Comparison of ENCODE assay signal across 8 mouse cellular contexts in genomic region chr6:52259811-52260261, GRCm38 (mm10). TPM values are rescaled to one million over a fixed set of nuclear protein-coding genes. Genes with fewer than 3 reads are reported as not detected.
DNase-seq lines count a peak whose midpoint lies in the region; ATAC-seq lines count a peak whose summit lies in the region.

No protein-coding gene starts in this region.

- peak overlapping the region; percentile 53 for H3K4me3 ChIP-seq in liver, embryonic 11.5 days (ENCODE audit: low read depth, low read length)
- H3K4me3 ChIP-seq in embryonic facial prominence, embryonic 10.5 days: no peak overlapping the region
- peak overlapping the region; percentile 29 for H3K4me3 ChIP-seq in neural tube, embryonic 12.5 days

- 1% methylated on average over 39 of the region's 39 CpGs for WGBS in liver, embryonic 11.5 days
- WGBS in embryonic facial prominence, embryonic 10.5 days: 1% methylated on average over 39 of the region's 39 CpGs
- WGBS in neural tube, embryonic 12.5 days: under 1% methylated on average over 39 of the region's 39 CpGs

- H3K36me3 ChIP-seq in liver, embryonic 11.5 days (ENCODE audit: control insufficient read depth, insufficient read depth, low read length): no peaks in the 10 kb centered on the region
- no peaks in the 10 kb centered on the region for H3K36me3 ChIP-seq in embryonic facial prominence, embryonic 10.5 days (replicated peaks)
- no peaks in the 10 kb centered on the region for H3K36me3 ChIP-seq in neural tube, embryonic 12.5 days

- peaks cover 98% of the 10 kb centered on the region for H3K27me3 ChIP-seq in liver, embryonic 11.5 days (replicated peaks; ENCODE audit: control insufficient read depth, insufficient read depth, low read length)
- H3K27me3 ChIP-seq in embryonic facial prominence, embryonic 10.5 days (replicated peaks; ENCODE audit: low read depth, poor library complexity, severe bottlenecking): peaks cover 99% of the 10 kb centered on the region
- H3K27me3 ChIP-seq in neural tube, embryonic 12.5 days (replicated peaks): peaks cover 89% of the 10 kb centered on the region

- ATAC-seq in liver, embryonic 11.5 days (replicated peaks; ENCODE audit: low FRiP score): no peak
- no peak for ATAC-seq in neural tube, embryonic 12.5 days (ENCODE audit: low FRiP score, low read depth)
- no peak for ATAC-seq in frontal cortex, adult (ENCODE audit: low TSS enrichment)

- no peak overlapping the region for H3K9ac ChIP-seq in liver, embryonic 11.5 days (ENCODE audit: low read depth, low read length)
- H3K9ac ChIP-seq in neural tube, embryonic 12.5 days: no peak overlapping the region

- H3K27ac ChIP-seq in liver, embryonic 11.5 days (ENCODE audit: low read depth, low read length): no peak overlapping the region
- H3K27ac ChIP-seq in embryonic facial prominence, embryonic 10.5 days (replicated peaks): no peak overlapping the region
- no peak overlapping the region for H3K27ac ChIP-seq in neural tube, embryonic 12.5 days

- H3K9me3 ChIP-seq in liver, embryonic 11.5 days (ENCODE audit: control insufficient read depth, low read length): no peaks in the 10 kb centered on the region
- H3K9me3 ChIP-seq in embryonic facial prominence, embryonic 10.5 days: no peaks in the 10 kb centered on the region
- H3K9me3 ChIP-seq in neural tube, embryonic 12.5 days: no peaks in the 10 kb centered on the region

- DNase-seq in liver, embryonic 11.5 days (ENCODE audit: low spot score): peak; percentile 64
- DNase-seq in liver: no peak
- peak; percentile 62 for DNase-seq in embryonic facial prominence, embryonic 10.5 days (ENCODE audit: low spot score)
- DNase-seq in induced T-regulatory cell, adult 2 months (ENCODE audit: low read depth): peak; percentile 36
- no peak for DNase-seq in adrenal gland, postnatal 10 days
- no peak for DNase-seq in right cerebral cortex, postnatal 4 days

- H3K4me1 ChIP-seq in liver, embryonic 11.5 days (replicated peaks; ENCODE audit: control insufficient read depth, insufficient read depth, low read length): 0 out of 2 replicates have a peak, but pooled peaks cover 6% of the 10 kb centered on the region
- peaks cover 14% of the 10 kb centered on the region for H3K4me1 ChIP-seq in embryonic facial prominence, embryonic 10.5 days
- peaks cover 16% of the 10 kb centered on the region for H3K4me1 ChIP-seq in neural tube, embryonic 12.5 days

- peak overlapping the region; percentile 77 for H3K4me2 ChIP-seq in liver, embryonic 11.5 days
- H3K4me2 ChIP-seq in neural tube, embryonic 12.5 days (replicated peaks): peak overlapping the region; percentile 44

RNA-seq across cellular contexts. Expression of gene Hoxa13, which starts 0.8 kb away (rescaled TPM):
- polyA plus RNA-seq in liver, embryonic 11.5 days (2014; fragmentation: Nextera tagmentation; extraction: Ambion mirVana): 0.15 and 0.30 TPM in 2 replicates
- polyA plus RNA-seq in embryonic facial prominence, embryonic 10.5 days (2016; fragmentation: Nextera tagmentation; extraction: Ambion mirVana): not detected in 2 replicates
- 0.10 and 1.3 TPM in 2 replicates for polyA plus RNA-seq in neural tube, embryonic 12.5 days (2016; fragmentation: Nextera tagmentation; extraction: Ambion mirVana)
- total RNA-seq in adrenal gland, postnatal 10 days (2021): not detected

RNA-seq across cellular contexts. Expression of gene Hoxa11, which starts 14.2 kb away (rescaled TPM):
- 0.18 and 0.26 TPM in 2 replicates for polyA plus RNA-seq in liver, embryonic 11.5 days (2014; fragmentation: Nextera tagmentation; extraction: Ambion mirVana)
- polyA plus RNA-seq in embryonic facial prominence, embryonic 10.5 days (2016; fragmentation: Nextera tagmentation; extraction: Ambion mirVana): not detected in 2 replicates
- polyA plus RNA-seq in neural tube, embryonic 12.5 days (2016; fragmentation: Nextera tagmentation; extraction: Ambion mirVana): 10.8 and 13.4 TPM in 2 replicates
- total RNA-seq in adrenal gland, postnatal 10 days (2021): not detected

RNA-seq across cellular contexts. Expression of gene Hoxa10, which starts 19.2 kb away (rescaled TPM):
- 0.91 and 2.2 TPM in 2 replicates for polyA plus RNA-seq in liver, embryonic 11.5 days (2014; fragmentation: Nextera tagmentation; extraction: Ambion mirVana)
- not detected in 2 replicates for polyA plus RNA-seq in embryonic facial prominence, embryonic 10.5 days (2016; fragmentation: Nextera tagmentation; extraction: Ambion mirVana)
- polyA plus RNA-seq in neural tube, embryonic 12.5 days (2016; fragmentation: Nextera tagmentation; extraction: Ambion mirVana): 108 and 119 TPM in 2 replicates
- total RNA-seq in adrenal gland, postnatal 10 days (2021): 1 to 10 TPM in 1 of 2 experiments, under 1 TPM in 1; 0.42 to 1.5 TPM

RNA-seq across cellular contexts. Expression of gene Hoxa9, which starts 28.9 kb away (rescaled TPM):
- polyA plus RNA-seq in liver, embryonic 11.5 days (2014; fragmentation: Nextera tagmentation; extraction: Ambion mirVana): 1.8 and 2.2 TPM in 2 replicates
- polyA plus RNA-seq in embryonic facial prominence, embryonic 10.5 days (2016; fragmentation: Nextera tagmentation; extraction: Ambion mirVana): not detected in 2 replicates
- 124 and 131 TPM in 2 replicates for polyA plus RNA-seq in neural tube, embryonic 12.5 days (2016; fragmentation: Nextera tagmentation; extraction: Ambion mirVana)
- total RNA-seq in adrenal gland, postnatal 10 days (2021): 1 to 10 TPM; 3.0 to 4.4 TPM

RNA-seq across cellular contexts. Expression of gene Hoxa7, which starts 38.2 kb away (rescaled TPM):
- polyA plus RNA-seq in liver, embryonic 11.5 days (2014; fragmentation: Nextera tagmentation; extraction: Ambion mirVana): 2.7 and 3.1 TPM in 2 replicates
- 0.15 TPM in 1 of 2 replicates, not detected in the other for polyA plus RNA-seq in embryonic facial prominence, embryonic 10.5 days (2016; fragmentation: Nextera tagmentation; extraction: Ambion mirVana)
- 81.2 and 102 TPM in 2 replicates for polyA plus RNA-seq in neural tube, embryonic 12.5 days (2016; fragmentation: Nextera tagmentation; extraction: Ambion mirVana)
- total RNA-seq in adrenal gland, postnatal 10 days (2021): 10 to 100 TPM; 21.5 to 26.6 TPM

Comparison
In these comparisons a context has a peak if more than half of its experiments do, and no peak if none do; other contexts are left out.
1. DNase-seq: peak in liver, embryonic 11.5 days (single experiment), embryonic facial prominence, embryonic 10.5 days (single experiment) and induced T-regulatory cell, adult 2 months (single experiment); none in liver (single experiment), adrenal gland, postnatal 10 days (single experiment) and right cerebral cortex, postnatal 4 days (single experiment).
2. RNA of gene Hoxa10, which starts 19.2 kb away (polyA plus RNA-seq): 108 to 119 TPM in neural tube, embryonic 12.5 days; 0.91 to 2.2 TPM in liver, embryonic 11.5 days and not detected in embryonic facial prominence, embryonic 10.5 days; every median in the first group is over 10 times any median in the second.